Mouse (Mus musculus): Measurements from ENCODE around the gene Rab3b. TPM values are rescaled to one million over a fixed set of nuclear protein-coding genes. Genes with fewer than 3 reads are reported as not detected.

The Rab3b gene
- total and polyA plus RNA-seq, 3 experiments = 0.63 to 6.2 (median 1.3) TPM

- 67% methylated on average over 2 of the region's 2 CpGs for WGBS
- H3K79me2 ChIP-seq (replicated peaks; ENCODE audit: control insufficient read depth, insufficient read depth, low read length) = no peaks in the 10 kb centered on the region
- no peaks in the 10 kb centered on the region for H3K27me3 ChIP-seq (ENCODE audit: control insufficient read depth, insufficient read depth, low read length)
- intact Hi-C loops (cut with DNase I) = no loop called here
- H3K9ac ChIP-seq (ENCODE audit: low read depth, low read length) = no peak overlapping the region
- TF ChIP-seq EP300 (IDR thresholded peaks at IDR 0.05; ENCODE audit: insufficient read depth, low read depth, low read length) = no peak
- no peak for TF ChIP-seq POLR2A (IDR thresholded peaks at IDR 0.05; ENCODE audit: insufficient read depth, low read depth, low read length)
- TF ChIP-seq CTCF (IDR thresholded peaks at IDR 0.05) = no peak
- DNase-seq = no peak
- no peaks in the 10 kb centered on the region for H3K4me1 ChIP-seq (ENCODE audit: control insufficient read depth, insufficient read depth, low read length)
- no peaks in the 10 kb centered on the region for H3K36me3 ChIP-seq (ENCODE audit: control insufficient read depth, insufficient read depth, low read length)
- no peak overlapping the region for H3K4me3 ChIP-seq
- no peak overlapping the region for H3K27ac ChIP-seq
These were observed 110.6 kb downstream of the Rab3b start for GRCm38 (mm10) chr4:108989430-108989829.

DNA sequence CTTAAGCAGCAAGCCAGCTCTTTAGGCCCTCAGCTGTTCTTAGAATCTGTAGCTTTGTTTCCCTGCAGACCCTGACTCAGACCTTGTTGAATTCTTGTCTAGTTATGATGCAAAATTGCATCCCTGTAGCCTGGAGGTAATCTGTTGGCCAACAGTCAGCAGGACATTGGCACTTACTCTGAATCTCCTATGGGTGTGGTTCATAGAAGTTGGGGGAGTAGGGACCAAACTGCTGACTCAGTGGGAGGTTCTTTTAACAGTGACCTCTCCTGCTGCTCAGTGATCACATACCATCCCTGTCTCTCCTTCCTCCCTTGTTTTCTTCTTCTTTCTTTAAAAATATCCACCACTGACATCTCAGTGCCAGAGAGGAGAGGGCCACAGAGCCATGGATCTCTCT is 111.2 kb downstream of the Rab3b start:
- H3K4me1 ChIP-seq (ENCODE audit: control insufficient read depth, insufficient read depth, low read length) = no peaks in the 10 kb centered on the region
- TF ChIP-seq POLR2A (IDR thresholded peaks at IDR 0.05; ENCODE audit: insufficient read depth, low read depth, low read length) (no peak), EP300 (IDR thresholded peaks at IDR 0.05; ENCODE audit: insufficient read depth, low read depth, low read length) (no peak), CTCF (IDR thresholded peaks at IDR 0.05) (no peak)
- H3K79me2 ChIP-seq (replicated peaks; ENCODE audit: control insufficient read depth, insufficient read depth, low read length) = no peaks in the 10 kb centered on the region
- no peak overlapping the region for H3K4me3 ChIP-seq
- H3K27ac ChIP-seq = no peak overlapping the region
- intact Hi-C loops (cut with DNase I) = no loop called here
- H3K36me3 ChIP-seq (ENCODE audit: control insufficient read depth, insufficient read depth, low read length) = no peaks in the 10 kb centered on the region
- H3K9ac ChIP-seq (ENCODE audit: low read depth, low read length) = no peak overlapping the region
- H3K27me3 ChIP-seq (ENCODE audit: control insufficient read depth, insufficient read depth, low read length) = no peaks in the 10 kb centered on the region
- DNase-seq = no peak

DNA sequence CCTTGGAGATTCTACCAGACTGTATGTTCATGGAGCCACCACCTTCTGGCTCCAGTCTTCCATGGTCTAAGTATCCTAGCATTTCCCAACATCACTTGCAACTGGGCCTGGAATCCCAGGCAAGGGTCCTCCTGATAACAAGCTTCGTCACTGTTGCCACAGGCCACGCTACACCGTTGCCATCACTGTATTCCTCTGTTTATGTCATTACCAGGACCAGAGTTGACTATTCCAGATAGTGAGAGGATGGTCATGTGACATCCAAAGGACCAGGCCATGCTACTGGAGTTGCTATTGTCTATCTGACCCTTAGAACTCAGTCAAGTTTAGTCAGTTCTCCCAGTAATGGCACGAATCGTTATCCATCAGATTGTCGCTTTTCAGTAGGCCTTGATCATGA is 111.7 kb downstream of the Rab3b start:
- no peaks in the 10 kb centered on the region for H3K27me3 ChIP-seq (ENCODE audit: control insufficient read depth, insufficient read depth, low read length)
- H3K27ac ChIP-seq = no peak overlapping the region
- no peak overlapping the region for H3K4me3 ChIP-seq
- no peaks in the 10 kb centered on the region for H3K36me3 ChIP-seq (ENCODE audit: control insufficient read depth, insufficient read depth, low read length)
- 85% methylated on average over 6 of the region's 6 CpGs for WGBS
- no peak for TF ChIP-seq EP300 (IDR thresholded peaks at IDR 0.05; ENCODE audit: insufficient read depth, low read depth, low read length)
- TF ChIP-seq CTCF (IDR thresholded peaks at IDR 0.05) = no peak
- no peak for TF ChIP-seq POLR2A (IDR thresholded peaks at IDR 0.05; ENCODE audit: insufficient read depth, low read depth, low read length)
- H3K4me1 ChIP-seq (ENCODE audit: control insufficient read depth, insufficient read depth, low read length) = no peaks in the 10 kb centered on the region
- H3K9ac ChIP-seq (ENCODE audit: low read depth, low read length) = no peak overlapping the region
- DNase-seq = no peak
- no peaks in the 10 kb centered on the region for H3K79me2 ChIP-seq (replicated peaks; ENCODE audit: control insufficient read depth, insufficient read depth, low read length)
- intact Hi-C loops (cut with DNase I) = no loop called here

GRCm38 (mm10) chr4:108991811-108992210 is 112.9 kb downstream of the Rab3b start:
- Histone ChIP-seq H3K27ac (no peak overlapping the region), H3K4me1 (ENCODE audit: control insufficient read depth, insufficient read depth, low read length) (no peaks in the 10 kb centered on the region), H3K36me3 (ENCODE audit: control insufficient read depth, insufficient read depth, low read length) (no peaks in the 10 kb centered on the region), H3K27me3 (ENCODE audit: control insufficient read depth, insufficient read depth, low read length) (no peaks in the 10 kb centered on the region), H3K79me2 (replicated peaks; ENCODE audit: control insufficient read depth, insufficient read depth, low read length) (no peaks in the 10 kb centered on the region), H3K4me3 (no peak overlapping the region), H3K9ac (ENCODE audit: low read depth, low read length) (no peak overlapping the region)
- intact Hi-C loops (cut with DNase I) = no loop called here
- no peak for DNase-seq
- TF ChIP-seq EP300 (IDR thresholded peaks at IDR 0.05; ENCODE audit: insufficient read depth, low read depth, low read length) = no peak
- no peak for TF ChIP-seq POLR2A (IDR thresholded peaks at IDR 0.05; ENCODE audit: insufficient read depth, low read depth, low read length)
- no peak for TF ChIP-seq CTCF (IDR thresholded peaks at IDR 0.05)

Other genes starting within 250 kb of the Rab3b start
- under 1 TPM; 0.26 to 0.36 TPM for gene 3110021N24Rik, start 159.4 kb upstream of the Rab3b start, total RNA-seq (2021)
- gene 3110021N24Rik, start 159.4 kb upstream of the Rab3b start, polyA plus RNA-seq (2012; rRNA removed) = 0.10 and 0.12 TPM in 2 replicates
- 10 to 100 TPM; 25.2 to 29.9 TPM for gene Zfyve9, start 98.3 kb upstream of the Rab3b start, total RNA-seq (2021)
- gene Zfyve9, start 98.3 kb upstream of the Rab3b start, polyA plus RNA-seq (2012; rRNA removed) = 5.1 and 8.4 TPM in 2 replicates
- 10 to 100 TPM; 70.1 to 78.1 TPM for gene Btf3l4, start 45.4 kb upstream of the Rab3b start, total RNA-seq (2021)
- 18.5 and 33.8 TPM in 2 replicates for gene Btf3l4, start 45.4 kb upstream of the Rab3b start, polyA plus RNA-seq (2012; rRNA removed)
- gene Txndc12, start 44.5 kb upstream of the Rab3b start, total RNA-seq (2021) = 10 to 100 TPM; 29.2 to 30.0 TPM
- 15.7 and 23.4 TPM in 2 replicates for gene Txndc12, start 44.5 kb upstream of the Rab3b start, polyA plus RNA-seq (2012; rRNA removed)
- 10 to 100 TPM; 20.3 to 23.3 TPM for gene Kti12, start 31.3 kb upstream of the Rab3b start, total RNA-seq (2021)
- 22.9 and 29.7 TPM in 2 replicates for gene Kti12, start 31.3 kb upstream of the Rab3b start, polyA plus RNA-seq (2012; rRNA removed)
- gene A730015C16Rik, start 30.4 kb upstream of the Rab3b start, total RNA-seq (2021) = not detected
- gene A730015C16Rik, start 30.4 kb upstream of the Rab3b start, polyA plus RNA-seq (2012; rRNA removed) = 0.15 TPM in 1 of 2 replicates, not detected in the other
- gene Nrd1, start 121.6 kb downstream of the Rab3b start, total RNA-seq (2021) = 100 to 1,000 TPM; 133 to 145 TPM
- gene Nrd1, start 121.6 kb downstream of the Rab3b start, polyA plus RNA-seq (2012; rRNA removed) = 69.9 and 146 TPM in 2 replicates